Mouse (Mus musculus) hindbrain, embryonic 14.5 days (tissue): ENCODE data around the gene Elmo2. TPM values are rescaled to one million over a fixed set of nuclear protein-coding genes. Genes with fewer than 3 reads are reported as not detected.

ENCODE experiments used
- ATAC-seq: fragments of 200-750 bp; cut with Nextera tagmentation; 2 replicates; pipeline ENCODE4 v1.8.0; 2017; ENCODE audit warnings: moderate number of reproducible peaks, mild to moderate bottlenecking, moderate TSS enrichment, moderate library complexity; ENCODE audit not compliant: low FRiP score
- DNase-seq: peaks from one replicate; pipeline ENCODE4 v3.0.0-alpha.2; 2015; ENCODE audit warnings: low spot score
- H3K27ac ChIP-seq: fragments of 300-500 bp; sonication (generic); 2 replicates; pipeline ENCODE4 v1.5.1; 2014; ENCODE audit warnings: mild to moderate bottlenecking, moderate library complexity
- H3K27me3 ChIP-seq: fragments of 300-500 bp; sonication (generic); 2 replicates; pipeline ENCODE4 v1.6.1; 2014; ENCODE audit warnings: mild to moderate bottlenecking, low read length, mixed read lengths; ENCODE audit not compliant: control insufficient read depth, insufficient read depth
- H3K36me3 ChIP-seq: fragments of 300-500 bp; sonication (generic); replicated peaks from 2 replicates; pipeline ENCODE4 v1.6.1; 2014; ENCODE audit not compliant: control insufficient read depth, insufficient read depth
- H3K4me1 ChIP-seq: fragments of 300-500 bp; sonication (generic); replicated peaks from 2 replicates; pipeline ENCODE4 v1.6.1; 2014; ENCODE audit warnings: antibody characterized with exemption, low read length, mixed read lengths; ENCODE audit not compliant: control insufficient read depth, insufficient read depth
- H3K4me2 ChIP-seq: fragments of 300-500 bp; sonication (generic); replicated peaks from 2 replicates; pipeline ENCODE4 v1.6.1; 2014; ENCODE audit warnings: mild to moderate bottlenecking, moderate library complexity
- H3K4me3 ChIP-seq: fragments of 300-500 bp; sonication (generic); replicated peaks from 2 replicates; pipeline ENCODE4 v1.5.1; 2014; ENCODE audit warnings: mild to moderate bottlenecking, low read length
- H3K9ac ChIP-seq: fragments of 300-500 bp; sonication (generic); 2 replicates; pipeline ENCODE4 v1.6.1; 2014
- H3K9me3 ChIP-seq: fragments of 300-500 bp; sonication (generic); 2 replicates; pipeline ENCODE4 v1.6.1; 2016; ENCODE audit warnings: low read length; ENCODE audit not compliant: control insufficient read depth
- WGBS: fragments of 180-500 bp; shearing (Covaris S2); extraction: QIAGEN DNeasy Blood & Tissue Kit; methylation state at CpG from one replicate; pipeline ENCODE4 v1.1.7; 2014; 5-methylcytosine and 5-hydroxymethylcytosine counted together
- polyA plus RNA-seq: library from polyadenylated mRNA; unstranded; fragments of >200 nt; fragmentation: Nextera tagmentation; extraction: Ambion mirVana; gene quantifications from 2 replicates; pipeline ENCODE4 v1.2.1, GENCODE M21; 2014

Elmo2 gene
- 99.7 and 100 TPM in 2 replicates for polyA plus RNA-seq

DNA sequence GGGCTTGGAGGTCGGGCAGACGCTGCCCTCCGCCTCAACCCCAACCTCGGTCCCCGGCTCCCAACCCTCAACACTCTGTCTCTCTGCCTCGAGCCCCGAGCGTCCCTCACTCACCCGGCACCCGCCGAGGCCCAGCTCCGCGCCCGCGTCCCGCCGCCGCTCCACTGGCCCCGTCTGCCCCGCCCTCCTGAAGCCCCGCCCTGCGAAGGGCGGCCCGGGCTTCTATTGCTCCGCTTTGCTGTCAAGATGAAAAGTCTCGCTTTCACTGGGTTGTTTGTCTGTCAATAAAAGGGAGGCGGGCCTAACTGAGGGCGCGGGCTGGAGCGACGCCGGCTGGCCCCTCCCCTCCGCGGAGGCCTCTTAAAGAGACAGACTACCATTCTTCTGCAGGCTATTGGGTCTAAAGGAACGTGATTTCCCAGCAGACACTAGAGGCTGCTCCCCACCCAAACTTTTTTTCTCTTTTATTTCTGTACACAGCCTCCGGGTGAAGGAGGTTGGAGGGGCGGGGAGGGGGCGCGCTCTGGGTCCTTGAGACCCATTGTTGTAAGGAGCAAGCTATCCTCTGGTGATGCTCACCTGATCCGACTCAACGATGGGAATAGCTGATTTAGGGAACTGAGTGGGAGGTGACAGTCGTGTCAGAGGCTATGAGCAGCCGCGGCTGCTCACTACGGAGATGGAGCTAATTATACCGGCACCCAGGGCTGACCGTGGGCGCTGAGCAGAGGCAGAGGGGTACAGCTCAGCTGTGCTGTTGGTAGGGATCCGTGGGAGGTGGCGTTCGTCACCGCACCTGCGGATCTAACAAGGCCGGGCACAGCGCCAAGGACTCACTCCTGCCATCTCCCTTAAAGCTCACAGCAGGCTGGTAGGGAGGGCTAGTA lies at the start of gene Elmo2:
TSS of gene Elmo2 (minus strand) at position 176 of the 887 bp plus-strand sequence.
- WGBS: 0% methylated on average over 55 of the region's 55 CpGs
- H3K4me2 ChIP-seq: peak within 1 kb of the TSS; percentile 87
- H3K27ac ChIP-seq: peak within 1 kb of the TSS; percentile 94
- H3K27me3 ChIP-seq: no peaks in the 10 kb centered on the region
- peak within 1 kb of the TSS; percentile 87 for H3K9ac ChIP-seq
- H3K9me3 ChIP-seq: 0 out of 2 replicates have a peak, but pooled peaks cover 4% of the 10 kb centered on the region
- peaks cover 39% of the 10 kb centered on the region for H3K4me1 ChIP-seq
- H3K4me3 ChIP-seq: peak within 1 kb of the TSS; percentile 78
- ATAC-seq (peak; percentile 98), DNase-seq (peak; percentile 97)
- no peaks in the 10 kb centered on the region for H3K36me3 ChIP-seq

- 0 out of 2 replicates have a peak, but pooled peaks cover 9% of the 10 kb centered on the region for H3K9me3 ChIP-seq
- DNase-seq (no peak), ATAC-seq (no peak)
- H3K4me1 ChIP-seq: no peaks in the 10 kb centered on the region; the same call in 1 of the 2 replicates
- WGBS: 72% methylated on average over 4 of the region's 4 CpGs
- H3K9ac ChIP-seq: no peak overlapping the region
- H3K36me3 ChIP-seq: peaks cover 57% of the 10 kb centered on the region
- no peak overlapping the region for H3K4me3 ChIP-seq
- no peaks in the 10 kb centered on the region for H3K27me3 ChIP-seq
- H3K27ac ChIP-seq: no peak overlapping the region
- no peak overlapping the region for H3K4me2 ChIP-seq
These were observed 49.7 kb upstream of the Elmo2 start for GRCm38 (mm10) chr2:165376001-165376400.

DNA sequence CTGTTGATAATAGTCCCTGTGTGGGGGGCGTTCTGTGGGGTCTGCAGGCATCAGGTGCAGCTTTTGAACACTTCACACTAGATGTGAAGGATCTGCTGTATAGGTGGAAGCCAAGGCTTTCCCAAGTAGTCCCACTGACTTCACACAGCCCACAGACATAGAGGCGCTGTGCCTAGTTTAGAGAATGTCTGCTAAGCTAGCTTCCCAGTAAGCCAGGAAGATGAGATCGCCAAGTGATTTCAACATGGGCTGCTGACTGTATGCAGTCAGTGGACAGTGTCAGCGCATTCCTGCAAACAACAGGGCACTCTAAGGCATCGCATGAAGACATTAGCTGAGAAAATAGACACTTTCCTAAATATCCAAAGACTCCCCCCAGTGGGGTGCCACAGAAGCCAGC lies 49.2 kb upstream of the Elmo2 start:
- WGBS: 79% methylated on average over 5 of the region's 5 CpGs
- no peak overlapping the region for H3K4me3 ChIP-seq
- DNase-seq: no peak

DNA sequence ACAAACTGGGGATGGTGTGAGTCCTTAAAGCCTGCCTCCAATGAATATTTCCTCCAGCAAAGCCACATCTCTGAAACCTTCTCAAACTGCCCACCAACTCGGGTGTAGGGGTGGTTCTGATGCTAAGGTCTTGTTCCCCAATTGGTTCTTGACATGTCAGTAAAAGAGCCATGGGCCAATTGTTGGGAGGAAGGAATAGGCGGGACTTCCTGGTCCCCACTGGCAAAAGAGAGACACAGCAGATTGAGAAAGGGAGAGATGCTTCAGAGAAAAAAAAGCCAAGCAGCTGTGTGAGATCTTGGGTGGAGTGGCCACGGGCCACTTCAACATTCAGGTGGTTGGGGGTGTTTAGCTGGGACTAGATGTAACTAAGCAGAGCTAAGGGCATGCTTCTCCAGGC lies 44.8 kb upstream of the Elmo2 start:
- no peaks in the 10 kb centered on the region for H3K9me3 ChIP-seq
- H3K4me1 ChIP-seq: peaks cover 13% of the 10 kb centered on the region
- peak overlapping the region; percentile 20; the same call in 1 of the 2 replicates for H3K4me2 ChIP-seq
- WGBS: 29% methylated on average over 3 of the region's 3 CpGs
- DNase-seq (no peak), ATAC-seq (no peak)
- peaks cover 10% of the 10 kb centered on the region for H3K36me3 ChIP-seq
- no peaks in the 10 kb centered on the region for H3K27me3 ChIP-seq
- H3K9ac ChIP-seq: no peak overlapping the region
- H3K27ac ChIP-seq: no peak overlapping the region
- no peak overlapping the region for H3K4me3 ChIP-seq

More for the DNA sequence above, 49.2 kb upstream of the Elmo2 start:
- no peak overlapping the region for H3K27ac ChIP-seq
- no peaks in the 10 kb centered on the region for H3K27me3 ChIP-seq
- ATAC-seq: no peak
- no peaks in the 10 kb centered on the region; the same call in 1 of the 2 replicates for H3K4me1 ChIP-seq
- H3K9ac ChIP-seq: no peak overlapping the region
- peaks cover 51% of the 10 kb centered on the region for H3K36me3 ChIP-seq
- no peak overlapping the region for H3K4me2 ChIP-seq
- H3K9me3 ChIP-seq: 0 out of 2 replicates have a peak, but pooled peaks cover 4% of the 10 kb centered on the region

GRCm38 (mm10) chr2:165370348-165370747 lies 44.1 kb upstream of the Elmo2 start:
- H3K27me3 ChIP-seq: no peaks in the 10 kb centered on the region
- ATAC-seq (no peak), DNase-seq (no peak)
- H3K4me3 ChIP-seq: no peak overlapping the region
- H3K4me2 ChIP-seq: no peak overlapping the region
- WGBS: 79% methylated on average over 3 of the region's 3 CpGs
- H3K9me3 ChIP-seq: no peaks in the 10 kb centered on the region
- no peak overlapping the region for H3K9ac ChIP-seq
- peaks cover 10% of the 10 kb centered on the region for H3K36me3 ChIP-seq
- H3K27ac ChIP-seq: no peak overlapping the region
- H3K4me1 ChIP-seq: peaks cover 13% of the 10 kb centered on the region

- Histone ChIP-seq H3K4me2 (peak within 1 kb of the TSS; percentile 68), H3K4me3 (peak within 1 kb of the TSS; percentile 57), H3K9me3 (no peaks in the 10 kb centered on the region), H3K27me3 (no peaks in the 10 kb centered on the region), H3K4me1 (peaks cover 17% of the 10 kb centered on the region), H3K9ac (peak within 1 kb of the TSS; percentile 83), H3K27ac (peak within 1 kb of the TSS; percentile 84), H3K36me3 (no peaks in the 10 kb centered on the region)
- under 1% methylated on average over 27 of the region's 27 CpGs for WGBS
- DNase-seq: peak; percentile 75
- peak; percentile 56; the same call in 1 of the 2 replicates for ATAC-seq
These were observed 42.2 kb upstream of the Elmo2 start, which contains the start of gene Zfp663 for GRCm38 (mm10) chr2:165368496-165368895. Gene Zfp663, minus strand, starts transcription at chr2:165368729.

DNA sequence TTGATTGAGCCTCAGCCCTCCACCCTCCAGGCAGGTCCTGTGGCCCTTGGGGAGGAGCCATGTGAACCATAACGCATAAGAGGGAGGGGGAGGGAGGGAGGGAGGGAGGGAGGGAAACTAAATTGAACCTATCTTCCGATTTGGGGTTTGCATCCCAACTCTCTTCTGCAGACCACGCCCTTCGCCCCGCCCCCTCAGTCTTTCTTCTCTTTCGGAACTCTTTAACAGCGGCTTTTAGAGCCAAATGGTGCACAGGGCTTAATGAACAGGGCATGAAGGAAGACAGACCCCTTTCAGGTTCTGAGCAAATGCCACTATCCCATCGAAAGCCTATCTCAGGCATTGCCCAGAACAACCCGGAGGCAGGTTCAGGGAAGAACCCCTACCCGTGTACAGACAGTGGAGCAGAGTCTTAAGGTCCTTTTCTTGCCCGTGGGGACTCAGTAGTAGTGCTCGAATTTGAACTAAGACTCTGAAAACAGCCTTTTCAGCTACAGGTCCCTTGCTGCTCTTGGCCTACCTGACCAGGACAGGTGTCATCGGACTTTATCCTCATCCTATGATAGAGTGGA lies 41.7 kb upstream of the Elmo2 start:
- peak; percentile 56 for DNase-seq
- ATAC-seq: peak; percentile 40; the same call in 1 of the 2 replicates
- H3K4me3 ChIP-seq: peak overlapping the region; percentile 57
- H3K27ac ChIP-seq: peak overlapping the region; percentile 84
- H3K4me1 ChIP-seq: peaks cover 17% of the 10 kb centered on the region
- H3K4me2 ChIP-seq: peak overlapping the region; percentile 68
- under 1% methylated on average over 13 of the region's 13 CpGs for WGBS
- H3K9me3 ChIP-seq: no peaks in the 10 kb centered on the region
- no peaks in the 10 kb centered on the region for H3K27me3 ChIP-seq
- no peaks in the 10 kb centered on the region for H3K36me3 ChIP-seq
- H3K9ac ChIP-seq: peak overlapping the region; percentile 83

DNA sequence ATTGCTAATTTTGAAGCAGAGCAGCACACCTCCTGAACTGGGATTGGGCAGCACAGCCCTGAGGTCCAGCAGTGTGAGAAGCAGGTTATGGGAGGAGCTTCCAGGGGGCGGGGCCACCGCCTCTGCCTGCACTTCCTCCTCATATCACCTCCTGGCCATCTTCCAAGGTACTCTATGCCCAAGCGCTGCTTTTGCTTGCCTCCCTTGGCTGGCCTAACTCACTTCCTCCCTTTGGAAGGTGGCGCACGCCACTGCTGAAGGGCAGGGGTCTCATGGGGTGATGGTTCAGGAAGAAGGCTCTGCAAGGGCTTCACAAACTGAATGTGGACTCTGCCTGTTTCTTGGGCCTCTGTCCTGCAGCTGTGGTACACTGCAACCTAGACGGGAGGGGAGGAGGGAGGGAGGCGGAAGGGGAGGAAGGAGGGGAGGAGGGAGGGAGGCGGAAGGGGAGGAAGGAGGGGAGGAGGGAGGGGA lies 40.8 kb upstream of the Elmo2 start:
- Histone ChIP-seq H3K9me3 (no peaks in the 10 kb centered on the region), H3K4me3 (0 out of 2 replicates have a peak overlapping the region, but pooled peaks have one; percentile 57)
- ATAC-seq: 0 out of 2 replicates have a peak, but pooled peaks have one; percentile 13

More for the DNA sequence above, 40.8 kb upstream of the Elmo2 start:
- H3K27ac ChIP-seq: no peak overlapping the region
- no peak for DNase-seq
- peaks cover 17% of the 10 kb centered on the region for H3K4me1 ChIP-seq
- no peaks in the 10 kb centered on the region for H3K27me3 ChIP-seq
- 3% methylated on average over 5 of the region's 8 CpGs for WGBS
- no peak overlapping the region for H3K9ac ChIP-seq
- peak overlapping the region; percentile 68 for H3K4me2 ChIP-seq
- no peaks in the 10 kb centered on the region for H3K36me3 ChIP-seq
